Mouse (Mus musculus): ENCODE data around the gene Cdh8.

- no peak for TF ChIP-seq CTCF (IDR thresholded peaks at IDR 0.05; ENCODE audit: insufficient read depth, low read depth, low read length)
- TF ChIP-seq POLR2A (IDR thresholded peaks at IDR 0.05; ENCODE audit: insufficient read depth, low read depth, low read length) = no peak
Observed at GRCm38 (mm10) chr8:99421516-99421915, 5.2 kb upstream of the Cdh8 start.
